Mouse (Mus musculus): ENCODE data around the gene Ndufa4l2.

DNA sequence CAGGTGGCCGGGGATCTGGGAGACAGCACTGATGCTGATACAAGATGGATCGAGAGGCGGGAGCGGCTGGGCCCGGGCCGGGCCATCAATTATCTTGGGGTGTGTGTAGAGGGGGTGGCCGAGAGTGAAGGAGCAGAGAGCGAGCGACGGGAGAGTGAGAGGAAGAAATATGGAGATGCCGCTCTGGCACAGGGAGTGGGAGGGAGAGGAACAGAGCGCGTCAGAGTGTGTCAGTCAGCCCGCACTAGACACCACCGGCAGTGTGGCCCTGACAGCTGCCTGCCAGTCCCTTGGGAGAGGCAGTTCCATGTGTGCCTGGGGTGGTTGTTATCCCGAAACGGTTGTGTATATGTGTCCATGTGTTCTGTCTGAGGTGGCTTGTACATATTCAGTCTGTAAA, 12.7 kb downstream of the Ndufa4l2 start:
- no peak for TF ChIP-seq CTCF (IDR thresholded peaks at IDR 0.05; ENCODE audit: low read depth)
- no peak for TF ChIP-seq EP300 (IDR thresholded peaks at IDR 0.05; ENCODE audit: low read depth)

Measured in liver, postnatal 0 days (tissue).